Mouse (Mus musculus) forebrain, embryonic 14.5 days (tissue): ENCODE data around the gene Cux1. TPM values are rescaled to one million over a fixed set of nuclear protein-coding genes. Genes with fewer than 3 reads are reported as not detected.

Experiments
- ATAC-seq: fragments of 200-750 bp; cut with Nextera tagmentation; 2 replicates; pipeline ENCODE4 v1.8.0; 2017; ENCODE audit warnings: mild to moderate bottlenecking, moderate library complexity
- DNase-seq: peaks from one replicate; pipeline ENCODE4 v3.0.0-alpha.2; 2015; ENCODE audit warnings: low spot score
- H3K27ac ChIP-seq: fragments of 300-500 bp; sonication (generic); 2 replicates; pipeline ENCODE4 v1.5.1; 2014; ENCODE audit warnings: low read depth, mild to moderate bottlenecking, control low read depth, low read length, moderate library complexity
- H3K27me3 ChIP-seq: fragments of 300-500 bp; sonication (generic); replicated peaks from 2 replicates; pipeline ENCODE4 v1.6.1; 2014; ENCODE audit warnings: low read length, control low read depth, mixed read lengths; ENCODE audit not compliant: control insufficient read depth, insufficient read depth
- H3K36me3 ChIP-seq: fragments of 300-500 bp; sonication (generic); 2 replicates; pipeline ENCODE4 v1.6.1; 2014; ENCODE audit warnings: low read length, control low read depth; ENCODE audit not compliant: control insufficient read depth, insufficient read depth
- H3K4me1 ChIP-seq: fragments of 300-500 bp; sonication (generic); 2 replicates; pipeline ENCODE4 v1.6.1; 2014; ENCODE audit warnings: antibody characterized with exemption, low read length, control low read depth; ENCODE audit not compliant: control insufficient read depth, insufficient read depth
- H3K4me2 ChIP-seq: fragments of 300-500 bp; sonication (generic); 2 replicates; pipeline ENCODE4 v1.6.1; 2014; ENCODE audit warnings: mild to moderate bottlenecking, control low read depth, low read length
- H3K4me3 ChIP-seq: fragments of 300-500 bp; sonication (generic); 2 replicates; pipeline ENCODE4 v1.5.1; 2014; ENCODE audit warnings: low read depth, low read length, control low read depth
- H3K9ac ChIP-seq: fragments of 300-500 bp; sonication (generic); 2 replicates; pipeline ENCODE4 v1.6.1; 2014; ENCODE audit warnings: mild to moderate bottlenecking, low read length, control low read depth, moderate library complexity
- H3K9me3 ChIP-seq: fragments of 300-500 bp; sonication (generic); replicated peaks from 2 replicates; pipeline ENCODE4 v1.6.1; 2016; ENCODE audit warnings: low read length, control low read depth, mixed read lengths; ENCODE audit not compliant: control insufficient read depth
- WGBS: fragments of 180-500 bp; shearing (Covaris S2); extraction: QIAGEN DNeasy Blood & Tissue Kit; methylation state at CpG from one replicate; pipeline ENCODE4 v1.1.7; 2014; 5-methylcytosine and 5-hydroxymethylcytosine counted together
- polyA plus RNA-seq: library from polyadenylated mRNA; unstranded; fragments of >200 nt; fragmentation: Nextera tagmentation; extraction: Ambion mirVana; gene quantifications from 2 replicates; pipeline ENCODE4 v1.2.1, GENCODE M21; 2014

The Cux1 gene
- polyA plus RNA-seq, 1 experiment from 2014 or later, result 89.6 TPM

DNA sequence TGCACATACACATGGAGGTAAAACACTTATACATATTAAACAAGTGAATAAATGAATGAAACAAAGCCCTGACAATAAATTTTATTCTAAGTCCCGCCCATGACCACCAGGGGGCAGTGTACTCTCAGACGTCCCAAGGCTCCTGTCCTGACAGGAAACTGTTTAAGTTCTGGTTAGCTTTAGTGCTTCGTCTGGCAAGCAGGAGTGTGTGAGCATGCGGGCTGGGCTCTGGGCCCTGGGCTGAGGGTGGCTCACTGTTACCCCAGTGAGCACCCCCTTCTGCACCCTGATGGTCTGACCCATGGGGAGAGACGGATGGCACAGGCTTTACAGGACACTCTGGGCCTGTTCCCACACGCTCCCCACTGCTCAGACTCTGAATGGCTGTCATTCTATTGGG, 308.4 kb downstream of the Cux1 start:
- ATAC-seq (peak; percentile 46; the same call in 1 of the 2 replicates), DNase-seq (peak; percentile 82)
- H3K4me2 ChIP-seq, result no peak overlapping the region
- H3K9ac ChIP-seq, result no peak overlapping the region
- H3K27me3 ChIP-seq, result no peaks in the 10 kb centered on the region
- H3K4me3 ChIP-seq, result no peak overlapping the region
- H3K9me3 ChIP-seq, result no peaks in the 10 kb centered on the region
- no peak overlapping the region for H3K27ac ChIP-seq
- peaks cover 18% of the 10 kb centered on the region for H3K36me3 ChIP-seq
- H3K4me1 ChIP-seq, result no peaks in the 10 kb centered on the region
- WGBS, result 38% methylated on average over 6 of the region's 6 CpGs

DNA sequence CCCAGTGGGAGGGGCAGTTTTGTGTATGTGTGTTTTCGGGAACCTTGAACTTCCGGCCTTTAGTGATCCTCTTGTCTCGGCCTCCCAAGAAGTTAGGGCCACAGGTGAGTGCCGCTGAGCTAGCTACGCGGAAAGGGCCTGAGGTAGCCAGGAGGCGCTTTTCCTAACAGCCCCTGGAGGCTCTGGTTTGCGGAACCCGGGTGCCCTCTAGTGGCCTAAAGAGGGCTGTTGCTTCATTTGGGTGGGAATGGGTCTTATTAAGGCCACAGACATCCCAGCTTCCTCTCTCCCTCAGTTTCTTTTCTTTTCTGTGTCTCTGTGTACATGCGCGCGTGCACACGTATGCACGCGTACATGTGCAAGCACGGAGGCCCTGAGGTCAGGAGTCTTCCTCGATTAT, 314.4 kb downstream of the Cux1 start:
- Histone ChIP-seq H3K4me2 (no peak overlapping the region), H3K27me3 (no peaks in the 10 kb centered on the region), H3K27ac (no peak overlapping the region), H3K36me3 (peaks cover 25% of the 10 kb centered on the region), H3K9ac (no peak overlapping the region), H3K4me3 (no peak overlapping the region), H3K9me3 (no peaks in the 10 kb centered on the region), H3K4me1 (no peaks in the 10 kb centered on the region)
- ATAC-seq, result peak; percentile 73
- DNase-seq, result peak; percentile 87
- 17% methylated on average over 17 of the region's 17 CpGs for WGBS

DNA sequence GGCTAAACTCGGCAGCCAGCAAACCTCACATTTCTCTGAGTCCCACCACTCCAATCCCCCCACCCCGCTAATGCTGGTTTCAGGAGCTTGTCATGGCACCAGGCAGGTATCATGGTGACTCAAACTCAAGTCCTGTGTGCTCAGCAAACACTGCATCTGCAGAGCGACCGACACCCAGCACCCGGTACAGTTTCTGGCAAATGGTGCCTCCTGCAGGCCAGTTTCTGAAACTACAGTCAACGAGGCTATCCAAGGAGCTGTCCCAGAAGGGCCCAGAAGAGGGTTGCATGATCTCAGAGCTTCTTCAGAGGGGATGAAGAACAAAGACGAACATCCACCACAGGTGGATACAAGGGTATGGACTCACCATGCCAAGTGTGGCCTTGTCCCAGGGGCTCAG, 316.3 kb downstream of the Cux1 start:
- H3K27me3 ChIP-seq, result no peaks in the 10 kb centered on the region
- H3K36me3 ChIP-seq, result peaks cover 12% of the 10 kb centered on the region
- no peak for ATAC-seq
- no peaks in the 10 kb centered on the region for H3K9me3 ChIP-seq
- H3K9ac ChIP-seq, result no peak overlapping the region
- no peak overlapping the region for H3K4me3 ChIP-seq
- 45% methylated on average over 7 of the region's 7 CpGs for WGBS
- H3K4me1 ChIP-seq, result no peaks in the 10 kb centered on the region
- no peak overlapping the region for H3K27ac ChIP-seq
- H3K4me2 ChIP-seq, result no peak overlapping the region
- DNase-seq, result no peak

DNA sequence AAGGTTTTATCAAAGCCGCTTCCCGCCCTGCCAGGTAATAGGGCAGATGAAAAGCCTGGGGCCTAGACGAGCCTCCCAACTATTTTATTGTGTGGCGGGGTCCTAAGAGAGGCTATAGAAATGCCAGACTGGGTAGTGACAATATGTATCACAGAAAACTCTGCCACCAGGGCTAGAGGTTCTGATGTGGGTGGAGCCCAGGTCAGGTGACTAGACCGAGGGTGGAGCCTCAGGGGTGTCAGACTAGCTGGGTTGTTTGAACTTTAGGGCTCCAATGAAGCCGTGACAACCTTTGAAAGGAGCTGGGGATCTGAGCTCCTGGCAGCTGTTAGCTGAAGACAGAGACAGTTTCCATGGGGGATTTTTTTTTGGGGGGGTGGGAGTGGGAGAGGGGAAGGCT, 318.8 kb downstream of the Cux1 start:
- H3K27me3 ChIP-seq, result no peaks in the 10 kb centered on the region
- no peak overlapping the region for H3K27ac ChIP-seq
- no peak for ATAC-seq
- H3K4me3 ChIP-seq, result no peak overlapping the region
- H3K9ac ChIP-seq, result no peak overlapping the region
- no peaks in the 10 kb centered on the region for H3K9me3 ChIP-seq
- WGBS, result 57% methylated on average over 6 of the region's 6 CpGs
- DNase-seq, result no peak
- H3K36me3 ChIP-seq, result peaks cover 7% of the 10 kb centered on the region
- H3K4me2 ChIP-seq, result no peak overlapping the region
- H3K4me1 ChIP-seq, result peaks cover 2% of the 10 kb centered on the region; the same call in 1 of the 2 replicates

DNA sequence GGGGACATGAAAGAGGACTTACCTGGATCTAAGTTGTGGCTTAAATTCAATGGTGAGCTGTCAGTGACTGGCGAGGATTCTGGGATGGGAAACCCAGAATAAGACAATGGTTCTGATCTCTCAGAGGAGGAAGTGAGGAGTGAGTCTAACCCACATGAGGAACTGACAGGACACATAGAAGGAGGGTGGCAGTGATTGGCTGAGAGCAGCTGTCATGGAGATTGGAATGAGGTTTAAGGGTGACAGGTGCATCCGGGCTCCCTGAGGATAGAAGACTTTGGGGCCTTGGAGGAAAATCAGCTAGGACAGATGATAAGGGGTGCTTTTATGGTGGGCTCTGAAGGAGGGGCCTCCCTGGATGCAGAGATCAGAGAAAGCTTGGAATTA, 320.8 kb downstream of the Cux1 start, which contains the start of gene Sh2b2:
Sh2b2 (minus strand) TSS at position 105 of the 387 bp plus-strand sequence.
- DNase-seq (no peak), ATAC-seq (no peak)
- Histone ChIP-seq H3K27ac (no peak within 1 kb of the TSS), H3K4me2 (peak within 1 kb of the TSS; percentile 87), H3K9me3 (no peaks in the 10 kb centered on the region), H3K9ac (peak within 1 kb of the TSS; percentile 84), H3K4me1 (peaks cover 5% of the 10 kb centered on the region), H3K27me3 (no peaks in the 10 kb centered on the region), H3K36me3 (peaks cover 6% of the 10 kb centered on the region; the same call in 1 of the 2 replicates), H3K4me3 (peak within 1 kb of the TSS; percentile 78; the same call in 1 of the 2 replicates)
- WGBS, result 78% methylated on average over 2 of the region's 2 CpGs

DNA sequence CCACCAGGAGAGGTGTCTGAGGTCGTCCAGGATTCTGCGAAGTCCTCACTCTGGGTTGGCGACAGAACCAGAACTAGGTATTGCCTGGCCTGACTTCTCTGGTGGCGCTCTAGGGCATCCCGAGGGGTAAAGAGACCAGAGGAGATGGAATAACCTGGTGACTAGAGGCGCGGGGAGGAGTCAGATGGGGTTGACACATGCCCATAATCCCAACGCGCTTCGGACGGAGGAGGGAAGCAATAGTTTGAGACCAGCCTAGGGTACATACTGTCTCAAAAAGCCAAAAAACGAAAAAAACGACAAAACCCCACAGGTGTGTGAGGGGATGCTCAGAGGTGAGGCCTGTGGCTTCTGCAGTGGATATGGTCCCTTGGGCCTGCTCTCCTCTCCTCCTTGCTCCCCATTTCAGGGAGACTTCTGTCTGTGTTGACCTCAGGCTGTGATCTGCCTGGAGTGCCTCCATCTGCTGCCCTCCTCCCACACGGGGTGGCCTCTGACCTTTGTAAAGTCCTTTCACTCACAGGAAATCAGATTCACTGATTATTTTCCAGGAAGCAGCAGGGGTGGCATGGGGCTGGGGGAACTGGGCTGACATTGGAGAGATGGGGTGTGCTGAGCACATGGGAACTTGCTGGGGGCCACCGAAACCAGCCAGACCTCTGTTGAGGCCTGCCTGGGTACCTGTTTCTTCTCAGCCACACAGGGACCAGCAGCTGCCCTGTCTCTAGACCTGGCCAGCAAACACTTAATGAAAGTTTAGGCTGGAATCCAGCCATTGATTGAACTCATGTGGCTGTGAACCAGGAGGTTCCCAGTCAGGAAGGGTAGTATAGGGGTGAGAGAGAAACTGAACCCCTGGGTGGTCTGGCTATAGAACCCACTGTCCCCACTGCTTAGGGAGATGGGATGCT, 321.5 kb downstream of the Cux1 start:
- no peaks in the 10 kb centered on the region for H3K27me3 ChIP-seq
- peak overlapping the region; percentile 78 for H3K4me3 ChIP-seq
- H3K27ac ChIP-seq, result no peak overlapping the region
- no peaks in the 10 kb centered on the region for H3K9me3 ChIP-seq
- peak overlapping the region; percentile 87 for H3K4me2 ChIP-seq
- 13% methylated on average over 15 of the region's 15 CpGs for WGBS
- DNase-seq (no peak), ATAC-seq (no peak; the same call in 1 of the 2 replicates)
- H3K36me3 ChIP-seq, result peaks cover 3% of the 10 kb centered on the region; the same call in 1 of the 2 replicates
- peaks cover 5% of the 10 kb centered on the region for H3K4me1 ChIP-seq
- H3K9ac ChIP-seq, result peak overlapping the region; percentile 84

DNA sequence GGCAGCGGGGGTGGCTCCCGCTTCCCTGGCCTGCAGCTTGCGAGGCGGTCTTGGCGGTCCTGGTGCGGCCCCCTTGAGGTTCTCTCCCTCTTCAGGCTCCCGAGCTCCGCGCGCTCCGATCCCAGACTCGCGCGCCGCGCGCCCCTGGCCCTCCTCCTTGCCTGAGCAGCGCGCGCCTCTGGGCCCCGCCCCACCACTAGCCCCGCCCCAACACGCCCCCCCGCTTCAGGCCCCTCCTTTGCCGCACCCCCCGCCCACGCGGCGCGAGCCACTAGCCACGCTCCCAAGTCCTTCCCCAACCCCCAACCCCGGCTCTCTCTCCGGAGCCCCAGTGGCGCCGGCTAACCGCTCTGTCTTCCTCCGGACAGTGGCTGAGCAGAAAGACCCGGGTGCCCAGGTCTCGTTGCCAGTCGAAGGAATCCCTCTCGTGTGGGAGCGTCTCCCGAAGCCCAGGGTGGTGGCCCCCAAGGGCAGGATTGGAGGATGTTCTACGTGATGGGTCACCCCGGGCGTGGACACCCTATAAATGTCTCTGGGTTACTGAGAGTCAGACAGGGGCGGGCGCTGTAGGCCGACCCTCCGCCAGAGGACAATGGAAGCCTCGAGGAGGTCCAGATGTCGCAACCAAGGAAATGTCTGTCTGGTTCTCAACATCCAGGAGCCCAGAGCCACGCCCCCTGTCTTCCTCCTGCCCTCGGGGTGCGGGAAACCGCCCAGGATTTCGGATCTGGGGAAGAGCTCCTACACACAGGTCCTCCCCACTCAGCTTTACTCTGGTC, 322.3 kb downstream of the Cux1 start:
- Histone ChIP-seq H3K27ac (peak overlapping the region; percentile 77), H3K4me1 (peaks cover 5% of the 10 kb centered on the region), H3K4me3 (peak overlapping the region; percentile 78), H3K9me3 (no peaks in the 10 kb centered on the region), H3K4me2 (peak overlapping the region; percentile 87), H3K9ac (peak overlapping the region; percentile 84), H3K36me3 (peaks cover 3% of the 10 kb centered on the region; the same call in 1 of the 2 replicates), H3K27me3 (no peaks in the 10 kb centered on the region)
- WGBS, result 0% methylated on average over 53 of the region's 57 CpGs
- peak; percentile 91 for DNase-seq
- peak; percentile 91 for ATAC-seq

DNA sequence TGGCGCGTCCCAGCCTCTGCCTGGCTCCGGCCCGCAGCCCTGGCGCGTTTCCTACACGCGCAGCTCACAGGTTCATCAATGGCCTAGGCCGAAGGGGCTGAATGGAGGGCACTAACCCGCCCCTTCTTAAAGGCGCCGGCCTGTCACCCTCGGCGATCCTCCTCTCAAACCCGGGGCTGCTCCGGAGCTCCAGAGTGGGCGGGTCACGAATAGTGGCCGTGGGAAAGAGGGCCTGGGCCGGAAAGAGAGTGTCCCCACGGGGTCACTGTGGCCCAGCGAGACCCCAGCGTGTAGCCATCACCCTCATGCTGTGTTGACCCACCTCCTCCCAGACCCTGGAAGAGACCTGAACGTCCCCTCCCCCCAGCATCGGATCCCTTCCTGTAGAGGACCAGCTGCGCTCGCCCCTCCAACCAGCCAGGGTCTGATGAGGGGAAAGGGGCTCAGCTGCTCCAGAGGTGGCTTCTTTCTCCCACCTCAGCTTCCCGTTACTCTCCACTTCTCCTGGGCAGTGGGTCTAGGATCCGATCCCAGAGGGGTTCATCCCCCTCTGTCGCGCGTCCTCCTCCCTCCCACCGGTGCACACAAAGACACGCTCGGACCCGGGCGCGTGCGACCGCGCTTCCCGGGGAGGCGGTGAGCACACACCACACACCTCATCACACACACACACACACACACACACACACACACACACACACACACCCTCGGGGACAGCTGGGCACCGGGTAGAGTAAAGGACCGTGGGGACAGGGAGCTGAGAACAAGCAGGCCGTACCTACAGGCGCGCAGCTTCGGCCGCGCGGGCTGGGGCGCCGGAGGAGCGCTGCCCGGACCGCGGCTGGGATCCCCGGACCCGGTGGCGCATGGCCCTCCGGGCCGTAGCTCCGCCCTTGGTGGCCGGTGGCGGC, 323.2 kb downstream of the Cux1 start:
- peaks cover 3% of the 10 kb centered on the region; the same call in 1 of the 2 replicates for H3K36me3 ChIP-seq
- peak overlapping the region; percentile 84 for H3K9ac ChIP-seq
- H3K4me2 ChIP-seq, result peak overlapping the region; percentile 87
- H3K27me3 ChIP-seq, result no peaks in the 10 kb centered on the region
- H3K27ac ChIP-seq, result peak overlapping the region; percentile 77
- peak; percentile 47 for DNase-seq
- under 1% methylated on average over 66 of the region's 67 CpGs for WGBS
- ATAC-seq, result peak; percentile 38
- peaks cover 5% of the 10 kb centered on the region for H3K4me1 ChIP-seq
- H3K4me3 ChIP-seq, result peak overlapping the region; percentile 78
- H3K9me3 ChIP-seq, result no peaks in the 10 kb centered on the region
